21 mouse cellular contexts compared by ENCODE assay signal in the genomic region with DNA sequence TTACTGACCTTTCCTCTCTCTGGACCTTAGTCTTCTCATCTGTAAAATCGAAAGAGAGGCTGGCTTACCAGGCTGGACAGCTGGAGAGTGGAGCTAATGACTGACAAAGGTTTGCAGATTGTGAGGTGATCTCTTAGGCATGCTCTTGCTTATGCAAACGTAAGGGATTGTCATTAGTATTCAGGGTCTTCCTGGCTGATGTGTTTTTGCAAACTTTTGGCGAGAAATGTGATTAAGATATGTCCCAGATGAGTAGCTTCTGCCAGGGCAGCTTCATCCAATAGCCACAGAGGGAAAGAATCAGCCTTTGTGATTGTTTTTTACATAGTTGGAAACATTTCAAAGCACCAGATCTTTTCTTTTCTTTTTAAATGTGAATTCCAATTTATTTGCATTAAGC.
"Had no signal": no experiment of that assay in that cellular context is flagged by ENCODE, and none has a peak within 500 bp of the region (broad histone marks: within the 10 kb centered on the region; RNA-seq: fewer than 3 reads in every experiment).

No protein-coding gene starts in this region.

- H3K4me1 ChIP-seq: lung, embryonic 15.5 days; megakaryocyte, embryonic 14.5 days; midbrain, embryonic 10.5 days; midbrain, embryonic 15.5 days had no signal

- H3K9me3 ChIP-seq: limb, embryonic 15.5 days; lung, embryonic 15.5 days; midbrain, embryonic 10.5 days; midbrain, embryonic 15.5 days had no signal

- ATAC-seq: intestine, postnatal 0 days; liver, postnatal 0 days; midbrain, embryonic 15.5 days had no signal

- H3K27ac ChIP-seq: kidney, postnatal 0 days; layer of hippocampus, adult 2 months; limb, embryonic 15.5 days; liver, embryonic 14.5 days; lung, embryonic 15.5 days; midbrain, embryonic 10.5 days; midbrain, embryonic 15.5 days had no signal

- DNase-seq: kidney, adult 2 months; kidney, postnatal 25 days; layer of hippocampus, adult 9-11 months; liver, postnatal 0 days; lung, postnatal 36 days; right cerebral cortex, adult 18-20 months; right cerebral cortex, postnatal 14 days; right cerebral cortex, postnatal 4 days; spleen, adult 18-20 months; thymus, adult 18-20 months; thymus, postnatal 36 days had no signal

- H3K4me3 ChIP-seq: layer of hippocampus, adult 2 months; limb, embryonic 15.5 days; lung, embryonic 15.5 days; megakaryocyte, embryonic 14.5 days; midbrain, embryonic 10.5 days; midbrain, embryonic 15.5 days had no signal

- H3K27me3 ChIP-seq: lung, embryonic 15.5 days; midbrain, embryonic 15.5 days had no signal

- H3K36me3 ChIP-seq: limb, embryonic 15.5 days; lung, embryonic 15.5 days; midbrain, embryonic 10.5 days; midbrain, embryonic 15.5 days had no signal

- H3K9ac ChIP-seq: limb, embryonic 15.5 days; liver, embryonic 14.5 days; liver, postnatal 0 days; lung, embryonic 15.5 days; midbrain, embryonic 15.5 days had no signal

- H3K4me2 ChIP-seq: limb, embryonic 15.5 days; liver, embryonic 11.5 days; lung, embryonic 15.5 days; midbrain, embryonic 15.5 days had no signal
